Mouse (Mus musculus) CH12.LX (cell line): ENCODE results near the gene H2-Aa.

ENCODE experiments used
- CTCF ChIP-seq, 2 experiments: IDR thresholded peaks in 1 of 2; conservative IDR thresholded peaks in 1 of 2; 2 replicates each; pipeline ENCODE4 v1.5.1; 2011 to 2012; ENCODE audit warnings: low read depth in 2 of 2, low read length in 2 of 2, improper control_type of control experiment in 1 of 2, inconsistent platforms in 1 of 2, mild to moderate bottlenecking in 1 of 2, moderate library complexity in 1 of 2
- HCFC1 ChIP-seq: IDR thresholded peaks from 2 replicates; pipeline ENCODE4 v1.6.1; 2012; ENCODE audit warnings: low read depth, mild to moderate bottlenecking, inconsistent platforms, low read length, improper control_type of control experiment
- RCOR1 ChIP-seq: conservative IDR thresholded peaks from 2 replicates; pipeline ENCODE4 v1.6.1; 2012; ENCODE audit warnings: low read depth, mild to moderate bottlenecking, inconsistent platforms, low read length, improper control_type of control experiment
- TCF12 ChIP-seq: IDR thresholded peaks from 2 replicates; pipeline ENCODE4 v1.6.1; 2014; ENCODE audit warnings: low read depth, mild to moderate bottlenecking, inconsistent platforms, low read length, improper control_type of control experiment

GRCm38 (mm10) chr17:34260551-34260950, 27.1 kb downstream of the H2-Aa start:
- TF ChIP-seq CTCF (conservative IDR thresholded peaks at IDR 0.05 in 1 of 2, IDR thresholded peaks at IDR 0.05 in 1 of 2; ENCODE audit: low read depth in 2 of 2, low read length in 2 of 2) (no peak), TCF12 (no peak), HCFC1 (no peak), RCOR1 (no peak)
